Mouse (Mus musculus): ENCODE measurements around the gene Calm3. TPM values are rescaled to one million over a fixed set of nuclear protein-coding genes. Genes with fewer than 3 reads are reported as not detected.

Gene Calm3
- polyA plus RNA-seq, 1 experiment from 2014 or later = 404 TPM

GRCm38 (mm10) chr7:16948923-16949458, 25.1 kb upstream of the Calm3 start:
- Histone ChIP-seq H3K4me1 (peaks cover 74% of the 10 kb centered on the region), H3K4me3 (replicated peaks) (peak overlapping the region; percentile 68), H3K9me3 (replicated peaks) (no peaks in the 10 kb centered on the region), H3K27me3 (replicated peaks) (no peaks in the 10 kb centered on the region), H3K36me3 (no peaks in the 10 kb centered on the region; the same call in 1 of the 2 replicates), H3K4me2 (peak overlapping the region; percentile 93), H3K9ac (replicated peaks) (peak overlapping the region; percentile 90; the same call in 1 of the 2 replicates), H3K27ac (replicated peaks) (peak overlapping the region; percentile 81)
- ATAC-seq (ENCODE audit: low FRiP score) = no peak
- 56% methylated on average over 8 of the region's 8 CpGs for WGBS

GRCm38 (mm10) chr7:16947959-16948361, 24.0 kb upstream of the Calm3 start:
- Histone ChIP-seq H3K9ac (replicated peaks) (peak overlapping the region; percentile 90), H3K27ac (replicated peaks) (peak overlapping the region; percentile 93), H3K4me1 (peaks cover 84% of the 10 kb centered on the region), H3K4me2 (peak overlapping the region; percentile 93), H3K4me3 (replicated peaks) (peak overlapping the region; percentile 68), H3K27me3 (replicated peaks) (no peaks in the 10 kb centered on the region), H3K9me3 (replicated peaks) (no peaks in the 10 kb centered on the region), H3K36me3 (no peaks in the 10 kb centered on the region; the same call in 1 of the 2 replicates)
- ATAC-seq (ENCODE audit: low FRiP score) = no peak
- WGBS = 0% methylated on average over 4 of the region's 4 CpGs

DNA sequence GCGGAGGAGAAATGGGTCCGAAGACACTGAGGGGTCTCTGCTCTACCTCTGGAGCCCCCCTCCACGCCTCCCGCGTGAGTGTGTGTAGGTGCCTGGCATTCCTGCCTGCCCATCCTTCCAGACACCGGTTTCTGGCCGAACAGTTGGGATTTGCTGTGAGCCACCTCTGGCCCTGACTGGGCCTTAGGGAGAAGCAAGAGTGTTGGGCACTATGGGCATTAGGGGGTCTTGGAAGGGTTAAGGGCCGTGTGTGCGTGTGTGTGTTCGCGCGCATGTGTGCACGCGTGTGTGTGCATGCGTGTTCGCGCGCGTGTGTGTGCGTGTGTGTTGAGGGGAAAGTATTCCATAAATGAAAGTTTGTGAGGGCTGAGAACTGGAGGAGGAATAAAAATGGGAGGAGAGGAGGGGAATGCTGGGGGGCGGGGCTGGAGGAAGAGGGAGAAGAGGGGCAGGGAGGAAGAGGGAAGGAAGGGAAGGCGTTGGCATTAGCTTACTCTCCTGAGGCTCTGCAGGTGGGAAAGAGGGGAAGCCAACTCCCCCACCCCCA, 23.5 kb upstream of the Calm3 start:
- Histone ChIP-seq H3K27me3 (replicated peaks) (no peaks in the 10 kb centered on the region), H3K4me1 (peaks cover 84% of the 10 kb centered on the region), H3K36me3 (no peaks in the 10 kb centered on the region; the same call in 1 of the 2 replicates), H3K27ac (replicated peaks) (peak overlapping the region; percentile 93), H3K9ac (replicated peaks) (peak overlapping the region; percentile 90), H3K4me3 (replicated peaks) (peak overlapping the region; percentile 68), H3K4me2 (peak overlapping the region; percentile 93), H3K9me3 (replicated peaks) (no peaks in the 10 kb centered on the region)
- 8% methylated on average over 22 of the region's 22 CpGs for WGBS
- no peak for ATAC-seq (ENCODE audit: low FRiP score)

GRCm38 (mm10) chr7:16946441-16947348, 22.8 kb upstream of the Calm3 start:
- H3K4me3 ChIP-seq (replicated peaks) = peak overlapping the region; percentile 68
- ATAC-seq (ENCODE audit: low FRiP score) = no peak
- 2% methylated on average over 53 of the region's 53 CpGs for WGBS
- peak overlapping the region; percentile 90 for H3K9ac ChIP-seq (replicated peaks)
- peak overlapping the region; percentile 93 for H3K27ac ChIP-seq (replicated peaks)
- no peaks in the 10 kb centered on the region for H3K9me3 ChIP-seq (replicated peaks)
- H3K4me2 ChIP-seq = peak overlapping the region; percentile 93
- peaks cover 84% of the 10 kb centered on the region for H3K4me1 ChIP-seq
- H3K27me3 ChIP-seq (replicated peaks) = no peaks in the 10 kb centered on the region
- H3K36me3 ChIP-seq = no peaks in the 10 kb centered on the region; the same call in 1 of the 2 replicates

GRCm38 (mm10) chr7:16945419-16945818, 21.5 kb upstream of the Calm3 start:
- Histone ChIP-seq H3K36me3 (no peaks in the 10 kb centered on the region; the same call in 1 of the 2 replicates), H3K9me3 (replicated peaks) (no peaks in the 10 kb centered on the region), H3K4me1 (peaks cover 79% of the 10 kb centered on the region), H3K27me3 (replicated peaks) (no peaks in the 10 kb centered on the region), H3K27ac (replicated peaks) (peak overlapping the region; percentile 93), H3K4me3 (replicated peaks) (peak overlapping the region; percentile 68), H3K4me2 (peak overlapping the region; percentile 93), H3K9ac (replicated peaks) (peak overlapping the region; percentile 90)
- WGBS = 11% methylated on average over 17 of the region's 17 CpGs
- ATAC-seq (ENCODE audit: low FRiP score) = no peak

DNA sequence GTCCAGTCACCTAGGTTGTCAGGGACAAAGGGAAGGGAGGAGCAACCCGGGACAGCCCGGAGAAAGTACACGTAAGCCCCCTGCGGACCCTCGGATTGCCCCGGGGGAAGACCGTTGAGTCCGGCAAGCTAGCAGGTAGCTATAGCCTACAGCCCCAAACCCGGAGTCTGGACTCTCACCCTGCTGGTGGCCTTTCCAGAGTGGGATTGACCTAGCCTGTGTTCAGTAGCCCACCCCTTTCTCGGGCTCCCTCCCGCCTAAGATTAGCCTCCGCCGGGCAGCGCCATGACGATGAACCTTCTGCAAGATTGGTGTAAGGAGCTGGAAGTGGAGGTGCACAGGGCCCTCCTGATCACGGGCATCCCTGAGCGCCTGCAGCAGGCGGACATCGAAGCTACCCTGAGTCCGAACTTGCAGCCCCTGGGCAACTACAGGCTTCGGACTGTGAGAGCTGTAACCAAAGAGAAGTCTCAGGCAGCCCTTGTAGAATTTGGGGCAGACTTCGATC, 20.9 kb upstream of the Calm3 start:
- Histone ChIP-seq H3K36me3 (no peaks in the 10 kb centered on the region; the same call in 1 of the 2 replicates), H3K4me3 (replicated peaks) (peak overlapping the region; percentile 68), H3K9ac (replicated peaks) (peak overlapping the region; percentile 90), H3K4me2 (peak overlapping the region; percentile 93), H3K4me1 (peaks cover 79% of the 10 kb centered on the region), H3K27ac (replicated peaks) (peak overlapping the region; percentile 93), H3K9me3 (replicated peaks) (no peaks in the 10 kb centered on the region), H3K27me3 (replicated peaks) (no peaks in the 10 kb centered on the region)
- 2% methylated on average over 22 of the region's 22 CpGs for WGBS
- ATAC-seq (ENCODE audit: low FRiP score) = peak; percentile 18

DNA sequence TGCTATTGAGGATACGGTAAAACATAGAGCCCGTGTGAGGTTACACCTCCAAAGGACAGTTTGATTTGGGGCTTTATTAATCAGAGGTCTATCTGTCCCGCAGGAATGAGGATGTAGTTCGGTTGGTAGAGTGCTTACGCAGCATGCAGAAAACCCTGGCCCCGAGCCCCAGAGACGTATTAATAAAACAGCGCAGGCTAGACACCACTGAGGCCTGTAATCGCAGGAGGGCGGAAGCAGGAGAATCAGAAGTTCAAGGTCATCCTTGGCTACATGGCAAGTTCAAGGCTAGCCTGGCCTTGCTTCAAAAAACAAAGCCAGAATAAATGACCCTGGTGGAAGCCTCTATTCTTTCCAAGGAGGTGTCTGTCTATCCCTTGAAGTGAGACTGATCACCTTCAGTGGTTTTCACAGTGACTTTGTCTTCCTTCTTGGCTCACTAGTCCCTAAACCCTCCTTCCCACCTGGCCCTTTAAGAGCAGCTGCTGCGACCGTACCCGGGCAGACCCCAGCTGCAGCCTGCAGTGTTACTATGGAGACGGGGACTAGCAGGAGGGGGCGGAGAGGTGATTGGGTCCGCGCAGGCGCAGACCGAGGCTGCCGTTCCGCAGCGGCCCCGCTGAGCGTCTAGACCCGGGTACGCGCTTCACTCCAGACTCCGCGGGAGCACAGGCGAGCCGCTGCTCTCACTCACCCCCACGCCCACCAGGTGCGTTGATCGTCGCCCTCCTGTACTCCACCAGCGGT, 20.3 kb upstream of the Calm3 start, which contains the start of gene Pnmal2:
Pnmal2 (plus strand) TSS at position 622 of the 747 bp plus-strand sequence.
- H3K4me3 ChIP-seq (replicated peaks) = peak within 1 kb of the TSS; percentile 68
- H3K4me2 ChIP-seq = peak within 1 kb of the TSS; percentile 93
- H3K9ac ChIP-seq (replicated peaks) = peak within 1 kb of the TSS; percentile 90
- peak within 1 kb of the TSS; percentile 93 for H3K27ac ChIP-seq (replicated peaks)
- no peaks in the 10 kb centered on the region for H3K27me3 ChIP-seq (replicated peaks)
- no peaks in the 10 kb centered on the region; the same call in 1 of the 2 replicates for H3K36me3 ChIP-seq
- 8% methylated on average over 36 of the region's 36 CpGs for WGBS
- H3K9me3 ChIP-seq (replicated peaks) = no peaks in the 10 kb centered on the region
- H3K4me1 ChIP-seq = peaks cover 75% of the 10 kb centered on the region
- peak; percentile 86 for ATAC-seq (ENCODE audit: low FRiP score)

GRCm38 (mm10) chr7:16942861-16943260, 18.9 kb upstream of the Calm3 start:
- H3K4me3 ChIP-seq (replicated peaks) = no peak overlapping the region
- H3K4me2 ChIP-seq = no peak overlapping the region
- WGBS = 25% methylated on average over 4 of the region's 4 CpGs
- no peaks in the 10 kb centered on the region for H3K9me3 ChIP-seq (replicated peaks)
- H3K9ac ChIP-seq (replicated peaks) = no peak overlapping the region
- no peaks in the 10 kb centered on the region for H3K36me3 ChIP-seq
- H3K27ac ChIP-seq (replicated peaks) = peak overlapping the region; percentile 93
- H3K27me3 ChIP-seq (replicated peaks) = no peaks in the 10 kb centered on the region
- no peak for ATAC-seq (ENCODE audit: low FRiP score)
- H3K4me1 ChIP-seq = peaks cover 75% of the 10 kb centered on the region

GRCm38 (mm10) chr7:16940292-16940691, 16.4 kb upstream of the Calm3 start:
- Histone ChIP-seq H3K27ac (replicated peaks) (peak overlapping the region; percentile 43; the same call in 1 of the 2 replicates), H3K4me2 (no peak overlapping the region), H3K4me3 (replicated peaks) (no peak overlapping the region), H3K9ac (replicated peaks) (no peak overlapping the region), H3K27me3 (replicated peaks) (no peaks in the 10 kb centered on the region), H3K36me3 (no peaks in the 10 kb centered on the region), H3K9me3 (replicated peaks) (no peaks in the 10 kb centered on the region), H3K4me1 (peaks cover 52% of the 10 kb centered on the region)
- WGBS = 54% methylated on average over 7 of the region's 7 CpGs
- no peak for ATAC-seq (ENCODE audit: low FRiP score)

GRCm38 (mm10) chr7:16938117-16938791, 14.3 kb upstream of the Calm3 start:
- H3K27ac ChIP-seq (replicated peaks) = peak overlapping the region; percentile 76
- peaks cover 46% of the 10 kb centered on the region for H3K4me1 ChIP-seq
- ATAC-seq (ENCODE audit: low FRiP score) = peak; percentile 84
- no peaks in the 10 kb centered on the region for H3K9me3 ChIP-seq (replicated peaks)
- no peak overlapping the region for H3K4me3 ChIP-seq (replicated peaks)
- H3K4me2 ChIP-seq = peak overlapping the region; percentile 42
- H3K36me3 ChIP-seq = no peaks in the 10 kb centered on the region
- WGBS = 57% methylated on average over 17 of the region's 17 CpGs
- H3K9ac ChIP-seq (replicated peaks) = peak overlapping the region; percentile 14; the same call in 1 of the 2 replicates
- no peaks in the 10 kb centered on the region for H3K27me3 ChIP-seq (replicated peaks)

Measured in neural tube, embryonic 15.5 days (tissue).